ENCODE assay signal across 9 mouse cellular contexts in genomic region chr4:133220656-133221055, GRCm38 (mm10). TPM values are rescaled to one million over a fixed set of nuclear protein-coding genes. Genes with fewer than 3 reads are reported as not detected.
DNase-seq lines count a peak whose midpoint lies in the region; ATAC-seq lines count a peak whose summit lies in the region.
"Had no signal": no experiment of that assay in that cellular context is flagged by ENCODE, and none has a peak within 500 bp of the region (broad histone marks: within the 10 kb centered on the region; RNA-seq: fewer than 3 reads in every experiment).

No protein-coding gene starts in this region.

- intact Hi-C loops in heart, postnatal 36 days (cut with DNase I): no loop called here

- no peaks in the 10 kb centered on the region for H3K36me3 ChIP-seq in heart, embryonic 14.5 days (ENCODE audit: control insufficient read depth, insufficient read depth, low read length)
- H3K36me3 ChIP-seq in heart, embryonic 16.5 days (ENCODE audit: control insufficient read depth, insufficient read depth): no peaks in the 10 kb centered on the region
- H3K36me3 ChIP-seq in midbrain, embryonic 13.5 days: no peaks in the 10 kb centered on the region

- H3K9me3 ChIP-seq in heart, embryonic 14.5 days (ENCODE audit: control insufficient read depth, low read length): no peaks in the 10 kb centered on the region
- H3K9me3 ChIP-seq in heart, embryonic 16.5 days (replicated peaks; ENCODE audit: control insufficient read depth, low read length): no peaks in the 10 kb centered on the region
- H3K9me3 ChIP-seq in midbrain, embryonic 13.5 days: no peaks in the 10 kb centered on the region

- peak overlapping the region; percentile 26 to 37; a peak in 3 of 4 replicates for H3K4me3 ChIP-seq in heart, embryonic 14.5 days (ENCODE audit: control insufficient read depth in 1 of 2, insufficient read depth in 1 of 2, low read depth in 1 of 2, low read length in 2 of 2)
- H3K4me3 ChIP-seq in heart, embryonic 16.5 days (ENCODE audit: low read length): peak overlapping the region; percentile 41
- peak overlapping the region; percentile 30 for H3K4me3 ChIP-seq in midbrain, embryonic 13.5 days (replicated peaks)

- no peak for ATAC-seq in heart, embryonic 14.5 days (ENCODE audit: insufficient number of reproducible peaks, insufficient read depth, low FRiP score, low read depth)
- 0 out of 2 replicates have a peak, but pooled peaks have one; percentile 18 for ATAC-seq in heart, embryonic 16.5 days (replicated peaks; ENCODE audit: extremely low read depth, insufficient read depth, low FRiP score)
- ATAC-seq in midbrain, embryonic 13.5 days: no peak

- DNase-seq in heart, postnatal 36 days: no peak
- DNase-seq in kidney, postnatal 4 days: peak; percentile 78 to 85
- DNase-seq in layer of hippocampus, postnatal 10 days (ENCODE audit: low spot score in 2 of 2): no peak
- no peak for DNase-seq in spleen, adult 18-20 months
- no peak for DNase-seq in adrenal gland, adult 8-10 months

- no peak overlapping the region for H3K27ac ChIP-seq in heart, embryonic 14.5 days (replicated peaks in 1 of 2; ENCODE audit: control insufficient read depth in 1 of 2, insufficient read depth in 1 of 2, low read depth in 2 of 2, low read length in 2 of 2)
- no peak overlapping the region for H3K27ac ChIP-seq in heart, embryonic 16.5 days (ENCODE audit: low read length)
- no peak overlapping the region for H3K27ac ChIP-seq in midbrain, embryonic 13.5 days
- H3K27ac ChIP-seq: macrophage had no signal

- H3K4me2 ChIP-seq in heart, embryonic 14.5 days (ENCODE audit: low read length): peak overlapping the region; percentile 70
- H3K4me2 ChIP-seq in heart, embryonic 16.5 days (ENCODE audit: low read depth, low read length): peak overlapping the region; percentile 63
- peak overlapping the region; percentile 55 for H3K4me2 ChIP-seq in midbrain, embryonic 13.5 days (replicated peaks)

- H3K27me3 ChIP-seq in heart, embryonic 14.5 days (ENCODE audit: control insufficient read depth, insufficient read depth, low read length): peaks cover 28% of the 10 kb centered on the region
- peaks cover 26% of the 10 kb centered on the region for H3K27me3 ChIP-seq in heart, embryonic 16.5 days (ENCODE audit: control insufficient read depth, insufficient read depth, low read length)
- H3K27me3 ChIP-seq in midbrain, embryonic 13.5 days: peaks cover 37% of the 10 kb centered on the region

- peaks cover 3 to 5% of the 10 kb centered on the region in 2 experiments; a peak in 3 of 4 replicates for H3K4me1 ChIP-seq in heart, embryonic 14.5 days (ENCODE audit: control insufficient read depth in 2 of 2, insufficient read depth in 2 of 2, low read length in 2 of 2)
- H3K4me1 ChIP-seq in heart, embryonic 16.5 days (ENCODE audit: control insufficient read depth, insufficient read depth, low read length): peaks cover 3% of the 10 kb centered on the region
- peaks cover 12% of the 10 kb centered on the region for H3K4me1 ChIP-seq in midbrain, embryonic 13.5 days (replicated peaks)

- peak overlapping the region; percentile 63 for H3K9ac ChIP-seq in heart, embryonic 14.5 days (ENCODE audit: low read length)
- peak overlapping the region; percentile 67 for H3K9ac ChIP-seq in heart, embryonic 16.5 days (ENCODE audit: low read length)
- H3K9ac ChIP-seq in midbrain, embryonic 13.5 days (replicated peaks): peak overlapping the region; percentile 59

- WGBS in heart, embryonic 14.5 days: 2% methylated on average over 25 of the region's 25 CpGs
- WGBS in heart, embryonic 16.5 days: 4% methylated on average over 25 of the region's 25 CpGs
- 1% methylated on average over 25 of the region's 25 CpGs for WGBS in midbrain, embryonic 13.5 days

RNA-seq across cellular contexts. Expression of gene Gpr3, which starts 8.3 kb away (rescaled TPM):
- 0.20 and 0.58 TPM in 2 replicates for polyA plus RNA-seq in heart, embryonic 14.5 days (2014; fragmentation: Nextera tagmentation; extraction: Ambion mirVana)
- under 1 TPM in 1 of 2 experiments, not detected in 1; 0.16 TPM for total RNA-seq in heart, postnatal 36 days (2021)
- polyA plus RNA-seq in heart, embryonic 16.5 days (2015; fragmentation: Nextera tagmentation; extraction: Ambion mirVana): 0.14 and 0.29 TPM in 2 replicates
- 0.22 and 0.67 TPM in 2 replicates for polyA plus RNA-seq in midbrain, embryonic 13.5 days (2015; fragmentation: Nextera tagmentation; extraction: Ambion mirVana)
- total RNA-seq in layer of hippocampus, postnatal 10 days (2021): 1 to 10 TPM; 5.0 to 6.0 TPM
- under 1 TPM in 1 of 4 experiments, not detected in 3; 0.66 TPM for total RNA-seq in adrenal gland, adult 8-10 months (2022)
- polyA plus RNA-seq: macrophage had no signal

RNA-seq across cellular contexts. Expression of gene Cd164l2, which starts 8.7 kb away (rescaled TPM):
- 0.42 and 0.82 TPM in 2 replicates for polyA plus RNA-seq in heart, embryonic 14.5 days (2014; fragmentation: Nextera tagmentation; extraction: Ambion mirVana)
- total RNA-seq in heart, postnatal 36 days (2021): under 1 TPM in 1 of 2 experiments, not detected in 1; 0.51 TPM
- polyA plus RNA-seq in heart, embryonic 16.5 days (2015; fragmentation: Nextera tagmentation; extraction: Ambion mirVana): 0.66 TPM in 1 of 2 replicates, not detected in the other
- polyA plus RNA-seq in midbrain, embryonic 13.5 days (2015; fragmentation: Nextera tagmentation; extraction: Ambion mirVana): 0.67 and 1.3 TPM in 2 replicates
- 1 to 10 TPM; 3.7 to 4.0 TPM for total RNA-seq in layer of hippocampus, postnatal 10 days (2021)
- 1 to 10 TPM in 2 of 4 experiments, under 1 TPM in 2; 0.86 to 1.8 (median 1.4) TPM for total RNA-seq in adrenal gland, adult 8-10 months (2022)
- polyA plus RNA-seq: macrophage had no signal

RNA-seq across cellular contexts. Expression of gene Map3k6, which starts 20.0 kb away (rescaled TPM):
- 1.6 and 2.3 TPM in 2 replicates for polyA plus RNA-seq in heart, embryonic 14.5 days (2014; fragmentation: Nextera tagmentation; extraction: Ambion mirVana)
- 10 to 100 TPM; 15.5 to 20.1 TPM for total RNA-seq in heart, postnatal 36 days (2021)
- polyA plus RNA-seq in heart, embryonic 16.5 days (2015; fragmentation: Nextera tagmentation; extraction: Ambion mirVana): 3.4 and 3.6 TPM in 2 replicates
- polyA plus RNA-seq in midbrain, embryonic 13.5 days (2015; fragmentation: Nextera tagmentation; extraction: Ambion mirVana): 0.79 and 2.3 TPM in 2 replicates
- 1 to 10 TPM; 4.6 to 5.7 TPM for total RNA-seq in layer of hippocampus, postnatal 10 days (2021)
- total RNA-seq in adrenal gland, adult 8-10 months (2022): 10 to 100 TPM; 17.3 to 27.7 (median 19.2) TPM

RNA-seq across cellular contexts. Expression of gene Sytl1, which starts 42.3 kb away (rescaled TPM):
- polyA plus RNA-seq in heart, embryonic 14.5 days (2014; fragmentation: Nextera tagmentation; extraction: Ambion mirVana): 0.34 and 0.42 TPM in 2 replicates
- 1 to 10 TPM in 1 of 2 experiments, under 1 TPM in 1; 0.50 to 1.5 TPM for total RNA-seq in heart, postnatal 36 days (2021)
- polyA plus RNA-seq in heart, embryonic 16.5 days (2015; fragmentation: Nextera tagmentation; extraction: Ambion mirVana): 3.4 and 7.6 TPM in 2 replicates
- 0.40 and 0.66 TPM in 2 replicates for polyA plus RNA-seq in midbrain, embryonic 13.5 days (2015; fragmentation: Nextera tagmentation; extraction: Ambion mirVana)
- under 1 TPM; 0.51 to 0.53 TPM for total RNA-seq in layer of hippocampus, postnatal 10 days (2021)
- total RNA-seq in adrenal gland, adult 8-10 months (2022): 1 to 10 TPM in 3 of 4 experiments, under 1 TPM in 1; 0.92 to 2.0 (median 1.1) TPM
- polyA plus RNA-seq: macrophage had no signal

RNA-seq across cellular contexts. Expression of gene Tmem222, which starts 56.9 kb away (rescaled TPM):
- polyA plus RNA-seq in heart, embryonic 14.5 days (2014; fragmentation: Nextera tagmentation; extraction: Ambion mirVana): 54.7 and 57.1 TPM in 2 replicates
- 10 to 100 TPM; 30.6 to 30.7 TPM for total RNA-seq in heart, postnatal 36 days (2021)
- 55.5 and 59.2 TPM in 2 replicates for polyA plus RNA-seq in heart, embryonic 16.5 days (2015; fragmentation: Nextera tagmentation; extraction: Ambion mirVana)
- 103 TPM in 2 replicates for polyA plus RNA-seq in midbrain, embryonic 13.5 days (2015; fragmentation: Nextera tagmentation; extraction: Ambion mirVana)
- total RNA-seq in layer of hippocampus, postnatal 10 days (2021): 10 to 100 TPM; 74.9 to 80.1 TPM
- 10 to 100 TPM; 74.7 to 93.2 (median 83.1) TPM for total RNA-seq in adrenal gland, adult 8-10 months (2022)

Comparison
In these comparisons a context has a peak if more than half of its experiments do, and no peak if none do; other contexts are left out.
1. DNase-seq: peak in kidney, postnatal 4 days (2 of 2); none in heart, postnatal 36 days (0 of 2), layer of hippocampus, postnatal 10 days (0 of 2), spleen, adult 18-20 months (0 of 2) and adrenal gland, adult 8-10 months (single experiment).
2. Peak in every context shown above with its lines, with median percentiles within 50 percentile points of each other: H3K4me2 ChIP-seq, H3K4me3 ChIP-seq and H3K9ac ChIP-seq.